Mouse (Mus musculus) embryonic facial prominence, embryonic 11.5 days (tissue): ENCODE results near the gene Slc4a7. TPM values are rescaled to one million over a fixed set of nuclear protein-coding genes. Genes with fewer than 3 reads are reported as not detected.

Experiments
- ATAC-seq: fragments of 200-750 bp; cut with Nextera tagmentation; replicated peaks from 2 replicates; pipeline ENCODE4 v1.8.0; 2017; ENCODE audit warnings: low read depth; ENCODE audit not compliant: insufficient number of reproducible peaks, low FRiP score, low TSS enrichment
- DNase-seq: peaks from one replicate; pipeline ENCODE4 v3.0.0-alpha.2; 2015; ENCODE audit warnings: low spot score
- H3K27ac ChIP-seq: fragments of 300-500 bp; sonication (generic); replicated peaks from 2 replicates; pipeline ENCODE4 v1.5.1; 2014; ENCODE audit warnings: mild to moderate bottlenecking, low read depth, low read length, control low read depth
- H3K27me3 ChIP-seq: fragments of 300-500 bp; sonication (generic); 2 replicates; pipeline ENCODE4 v1.6.1; 2014; ENCODE audit warnings: mild to moderate bottlenecking, low read length, moderate library complexity, mixed read lengths; ENCODE audit not compliant: control insufficient read depth, insufficient read depth
- H3K36me3 ChIP-seq: fragments of 300-500 bp; sonication (generic); replicated peaks from 2 replicates; pipeline ENCODE4 v1.6.1; 2014; ENCODE audit warnings: low read depth, mild to moderate bottlenecking, low read length, moderate library complexity, mixed read lengths; ENCODE audit not compliant: control insufficient read depth, insufficient read depth
- H3K4me1 ChIP-seq: fragments of 300-500 bp; sonication (generic); 2 replicates; pipeline ENCODE4 v1.6.1; 2014; ENCODE audit warnings: low read length, mixed read lengths; ENCODE audit not compliant: control insufficient read depth, insufficient read depth
- H3K4me2 ChIP-seq: fragments of 300-500 bp; sonication (generic); 2 replicates; pipeline ENCODE4 v1.6.1; 2014; ENCODE audit warnings: low read depth, mild to moderate bottlenecking, control low read depth, low read length, moderate library complexity
- H3K4me3 ChIP-seq: fragments of 300-500 bp; sonication (generic); 2 replicates; pipeline ENCODE4 v1.5.1; 2014; ENCODE audit warnings: low read depth, low read length, control low read depth
- H3K9ac ChIP-seq: fragments of 300-500 bp; sonication (generic); replicated peaks from 2 replicates; pipeline ENCODE4 v1.6.1; 2014; ENCODE audit warnings: mild to moderate bottlenecking, control low read depth, low read length
- H3K9me3 ChIP-seq: fragments of 300-500 bp; sonication (generic); replicated peaks from 2 replicates; pipeline ENCODE4 v1.6.1; 2016; ENCODE audit warnings: mild to moderate bottlenecking, low read length, inconsistent platforms, mixed read lengths; ENCODE audit not compliant: control insufficient read depth
- WGBS: fragments of 180-500 bp; shearing (Covaris S2); extraction: QIAGEN DNeasy Blood & Tissue Kit; methylation state at CpG from one replicate; pipeline ENCODE4 v1.1.7; 2014; 5-methylcytosine and 5-hydroxymethylcytosine counted together
- polyA plus RNA-seq: library from polyadenylated mRNA; unstranded; fragments of >200 nt; fragmentation: Nextera tagmentation; extraction: Ambion mirVana; gene quantifications from 2 replicates; pipeline ENCODE4 v1.2.1, GENCODE M21; 2014

The Slc4a7 gene
- polyA plus RNA-seq, 1 experiment from 2014 or later: 17.0 TPM

DNA sequence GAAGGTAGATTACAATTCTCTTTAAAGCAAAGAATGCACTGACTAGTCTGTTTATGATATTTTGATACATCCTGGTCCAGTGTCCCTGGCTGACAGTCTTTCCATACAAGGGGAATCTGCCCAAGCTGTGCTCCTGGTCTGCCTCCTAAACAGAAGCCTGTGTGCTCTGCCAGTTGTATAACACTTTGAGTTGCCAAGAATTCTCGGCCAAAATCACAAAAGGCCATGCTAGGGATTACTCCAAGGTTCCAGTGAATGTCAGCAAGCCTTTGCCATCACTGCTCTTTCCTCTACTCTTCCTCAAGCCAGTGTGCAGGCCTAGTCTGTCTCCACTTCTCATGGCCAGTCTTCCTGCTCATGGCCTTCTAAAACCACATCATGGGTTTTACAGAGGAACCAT is 136.0 kb downstream of the Slc4a7 start:
- Histone ChIP-seq H3K27me3 (no peaks in the 10 kb centered on the region), H3K9ac (no peak overlapping the region), H3K4me1 (no peaks in the 10 kb centered on the region), H3K36me3 (no peaks in the 10 kb centered on the region), H3K4me2 (no peak overlapping the region), H3K9me3 (no peaks in the 10 kb centered on the region), H3K4me3 (no peak overlapping the region), H3K27ac (no peak overlapping the region)
- WGBS: 76% methylated on average over 1 of the region's 1 CpGs
- no peak for DNase-seq
- ATAC-seq: no peak

DNA sequence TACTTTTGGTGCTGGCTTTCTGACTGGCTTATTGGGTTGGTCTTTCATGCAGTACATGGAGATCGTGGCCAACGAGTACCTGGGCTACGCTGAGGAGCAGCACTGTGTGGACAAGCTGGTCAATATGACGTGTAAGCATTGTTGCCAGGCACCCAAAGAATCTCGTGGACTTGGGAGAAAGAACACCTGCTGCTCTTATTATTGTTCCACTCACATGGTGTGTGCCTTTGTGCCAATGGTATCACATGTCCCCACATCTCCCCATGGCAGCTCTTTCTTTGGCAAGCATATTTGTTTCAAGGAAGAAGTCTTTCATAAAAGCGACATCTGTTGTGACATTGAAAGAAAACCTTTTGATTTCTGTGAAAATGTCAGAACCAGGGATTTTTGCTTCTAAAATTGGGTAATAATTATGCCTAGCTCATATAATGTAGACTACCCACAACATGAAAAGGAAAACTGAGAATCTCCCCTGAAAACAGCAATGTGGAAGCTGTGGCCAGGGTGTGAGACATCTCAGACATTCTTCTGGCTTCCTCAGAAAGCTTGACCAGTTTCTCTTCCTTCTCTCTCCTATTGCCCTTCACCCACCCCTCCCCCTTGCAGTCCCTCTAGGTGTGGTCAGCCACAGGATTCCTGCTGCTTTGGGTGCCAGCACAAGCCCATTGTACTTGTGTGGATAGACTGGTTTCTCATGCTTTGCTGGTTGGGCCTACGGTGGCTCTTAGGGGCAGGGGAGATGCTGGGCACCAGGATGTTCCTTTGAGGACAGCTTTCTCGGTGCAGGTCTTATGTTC is 140.9 kb downstream of the Slc4a7 start:
- Histone ChIP-seq H3K9me3 (no peaks in the 10 kb centered on the region), H3K27me3 (no peaks in the 10 kb centered on the region), H3K4me2 (no peak overlapping the region), H3K9ac (no peak overlapping the region), H3K4me3 (no peak overlapping the region), H3K27ac (no peak overlapping the region), H3K36me3 (no peaks in the 10 kb centered on the region), H3K4me1 (no peaks in the 10 kb centered on the region)
- no peak for DNase-seq
- ATAC-seq: no peak
- WGBS: 85% methylated on average over 8 of the region's 8 CpGs

Other genes starting within 250 kb of the Slc4a7 start
- 0.03 TPM in 2 replicates for gene Nek10, start 101.1 kb downstream of the Slc4a7 start, polyA plus RNA-seq